Mouse (Mus musculus) monocyte, adult 2 months (primary cell): ENCODE measurements around the gene Slco4a1.

Source experiments
- DNase-seq, 2 experiments: peaks; one replicate each; pipeline ENCODE4 v3.0.0; 2022; ENCODE audit warnings: low spot score in 2 of 2, low read depth in 1 of 2

Gene Slco4a1

DNA sequence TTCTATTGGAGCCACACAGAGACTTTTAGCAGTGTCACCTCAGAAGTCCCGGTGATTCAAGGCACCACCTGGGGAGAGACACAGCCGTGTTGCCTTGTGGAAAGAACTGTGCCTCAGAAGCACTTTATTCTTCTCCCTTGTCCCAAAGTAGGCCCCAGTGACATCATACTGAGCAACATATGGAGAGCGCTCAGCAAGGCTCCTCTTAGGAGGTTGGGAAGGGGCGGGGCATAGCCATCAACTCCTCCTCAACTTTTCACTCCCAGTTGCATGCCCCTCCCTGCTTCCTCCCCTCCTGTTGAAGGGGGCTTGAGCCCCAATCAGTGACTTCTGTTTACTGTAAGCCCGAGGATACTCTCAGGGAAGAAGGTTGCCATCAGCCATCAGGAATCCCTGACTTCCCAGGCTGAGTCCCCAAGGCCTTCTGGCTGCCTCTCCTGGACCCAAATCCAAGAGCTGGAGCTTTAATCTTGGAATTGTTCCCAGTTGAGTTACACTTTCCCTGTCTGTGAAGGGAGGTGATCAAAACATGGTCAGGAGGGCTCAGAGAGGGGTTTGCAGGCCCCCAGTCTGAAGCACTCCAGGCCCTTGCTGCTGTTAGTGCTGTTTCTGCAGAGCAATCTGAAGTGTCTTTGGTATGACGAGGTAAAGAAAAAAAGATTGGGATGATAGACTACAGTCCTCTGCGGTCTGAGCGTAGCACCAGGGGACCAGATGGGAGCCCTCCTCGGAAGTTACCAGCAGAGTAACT lies 45.3 kb downstream of the Slco4a1 start:
- no peak for DNase-seq

DNA sequence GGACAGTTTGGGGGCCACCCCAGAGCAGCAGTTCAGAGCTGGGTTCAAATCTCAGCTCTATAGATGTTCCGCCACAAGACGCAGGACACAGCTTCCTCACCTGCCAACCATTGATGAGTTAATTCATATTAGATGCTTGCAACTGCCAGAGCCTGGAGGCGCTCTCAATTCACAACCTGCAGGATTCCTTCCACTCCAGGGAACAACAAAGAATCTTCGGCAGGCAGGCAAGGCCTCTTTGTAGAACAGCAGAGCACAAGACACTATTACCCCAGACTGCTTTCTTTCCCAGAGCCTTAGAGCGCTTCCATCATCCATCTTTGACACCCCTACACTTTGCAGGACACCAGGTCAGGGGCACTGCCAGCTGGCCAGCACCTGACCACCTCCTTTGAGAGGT lies 50.2 kb downstream of the Slco4a1 start:
- DNase-seq, result no peak

DNA sequence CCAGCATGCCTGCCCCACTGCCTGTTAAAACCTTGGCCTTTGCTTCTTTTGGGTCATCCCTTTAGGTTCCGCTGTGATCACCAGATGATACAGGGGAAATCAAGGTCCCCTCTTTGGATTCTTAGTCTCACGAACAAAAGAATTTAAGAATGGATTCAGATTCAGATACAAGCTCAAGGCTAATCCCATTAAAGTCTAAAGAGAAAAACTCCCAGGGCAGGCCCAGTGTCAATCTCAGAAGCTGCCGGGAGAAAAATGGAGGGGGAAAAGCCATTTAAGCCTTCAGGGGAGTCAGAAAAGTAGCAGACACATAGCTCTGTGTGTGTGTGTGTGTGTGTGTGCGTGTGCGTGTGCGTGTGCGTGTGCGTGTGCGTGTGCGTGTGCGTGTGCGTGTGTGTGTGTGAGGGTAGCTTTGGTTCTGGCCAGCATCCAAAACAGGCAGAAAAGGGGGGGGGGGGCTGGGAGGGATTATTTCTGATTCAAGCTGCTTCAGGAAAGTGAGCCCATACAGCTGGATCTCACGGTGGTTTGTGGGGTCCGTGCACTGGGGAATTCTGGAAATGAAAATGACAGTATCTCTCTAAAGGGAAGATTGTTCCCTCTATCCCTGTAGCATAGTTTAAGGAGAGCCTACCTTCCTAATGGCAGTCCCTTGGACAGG lies 52.5 kb downstream of the Slco4a1 start:
- DNase-seq, result no peak

DNA sequence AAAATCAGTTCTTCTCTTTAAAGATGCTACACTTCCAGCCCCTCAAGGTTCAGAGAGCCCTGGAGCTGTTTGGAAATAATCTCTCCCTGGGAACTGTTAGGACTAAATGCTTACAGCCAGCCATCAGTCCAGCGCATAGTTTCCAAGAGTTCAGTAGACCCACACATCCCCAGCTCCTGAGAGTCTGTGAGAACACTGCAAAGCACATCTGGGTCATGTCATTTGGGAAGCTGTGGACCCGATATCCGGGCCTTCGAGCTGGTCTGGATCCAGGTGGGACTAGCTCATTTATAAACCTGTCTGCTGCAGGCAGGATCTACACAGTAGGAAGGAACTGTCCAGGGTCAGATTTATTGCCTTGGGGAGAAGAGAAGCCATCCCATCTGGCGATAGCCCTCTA lies 54.8 kb downstream of the Slco4a1 start:
- DNase-seq, result no peak

DNA sequence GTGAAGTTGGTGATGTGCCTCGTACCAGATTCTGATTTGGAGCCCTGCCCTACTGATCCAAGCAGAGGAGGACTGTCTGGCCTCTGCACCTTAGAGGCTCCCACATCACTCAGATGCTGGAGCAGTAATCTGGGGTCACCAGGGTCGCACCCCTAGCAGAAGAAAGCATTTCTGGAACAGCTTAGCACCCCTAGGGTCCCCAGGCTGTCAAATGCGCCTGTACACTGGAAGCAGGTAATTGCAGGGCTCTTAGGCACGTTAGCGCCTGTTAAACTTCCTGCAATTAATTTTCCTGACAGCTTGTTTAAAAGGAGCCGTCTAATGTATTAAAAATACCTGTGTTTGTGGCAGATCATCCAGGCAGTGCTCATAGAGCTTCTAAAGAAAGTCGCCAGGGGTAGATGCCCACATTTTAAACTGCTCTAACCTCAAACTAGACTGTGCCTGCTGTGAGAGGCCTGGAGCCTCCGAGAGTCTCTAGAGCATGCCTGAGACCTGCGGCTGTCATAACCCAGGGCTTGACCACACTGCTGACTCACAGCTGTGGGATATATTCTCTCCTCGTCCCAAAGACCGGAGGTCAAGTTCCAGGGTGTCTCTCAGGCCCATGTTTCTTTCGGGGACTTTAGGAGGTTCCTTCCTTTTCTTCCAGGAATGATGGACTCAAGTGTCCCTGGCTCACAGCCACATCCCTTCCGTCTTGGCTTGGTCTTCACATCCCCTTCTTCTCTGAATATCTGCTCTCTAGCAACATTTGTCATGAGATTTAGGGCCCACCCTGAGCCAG lies 56.0 kb downstream of the Slco4a1 start:
- DNase-seq, result no peak

DNA sequence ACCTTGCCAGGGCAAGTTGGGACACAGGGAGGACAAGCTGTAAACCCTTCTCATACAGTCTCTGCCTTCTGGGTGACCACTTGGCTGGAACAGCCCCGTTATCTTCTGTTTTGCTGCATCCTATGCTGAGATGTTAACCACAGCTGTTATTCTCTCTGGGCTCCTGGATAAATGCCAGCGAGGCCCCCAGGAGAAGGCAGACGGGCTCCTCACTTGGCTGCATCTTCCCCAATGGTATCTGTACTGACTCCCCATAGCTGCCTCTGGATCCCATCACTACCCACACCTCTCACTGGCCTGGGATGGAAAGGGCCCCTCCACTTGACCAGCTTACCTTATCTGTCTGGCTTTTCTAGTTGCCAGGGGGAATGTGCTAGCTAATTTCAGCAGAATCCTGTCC lies 57.0 kb downstream of the Slco4a1 start:
- no peak for DNase-seq

DNA sequence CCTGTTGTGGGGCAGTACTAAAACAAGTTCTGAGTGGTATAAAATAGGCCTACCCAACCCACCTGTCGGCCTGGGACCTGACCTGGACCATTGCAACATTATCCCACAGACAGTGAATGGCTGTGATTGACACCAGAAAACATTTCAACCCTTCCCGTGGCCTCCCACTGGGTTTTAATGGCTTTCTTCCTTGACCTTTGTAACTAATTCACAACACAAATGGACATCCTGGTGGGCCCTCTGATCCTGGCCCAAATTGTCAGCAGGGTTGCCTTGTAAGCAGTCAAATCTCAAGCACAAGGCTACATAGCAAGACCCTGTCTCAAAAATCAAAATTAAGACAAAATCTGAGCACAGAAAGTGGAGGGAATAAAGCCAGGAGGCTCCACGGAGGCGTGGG lies 57.8 kb downstream of the Slco4a1 start:
- no peak for DNase-seq

DNA sequence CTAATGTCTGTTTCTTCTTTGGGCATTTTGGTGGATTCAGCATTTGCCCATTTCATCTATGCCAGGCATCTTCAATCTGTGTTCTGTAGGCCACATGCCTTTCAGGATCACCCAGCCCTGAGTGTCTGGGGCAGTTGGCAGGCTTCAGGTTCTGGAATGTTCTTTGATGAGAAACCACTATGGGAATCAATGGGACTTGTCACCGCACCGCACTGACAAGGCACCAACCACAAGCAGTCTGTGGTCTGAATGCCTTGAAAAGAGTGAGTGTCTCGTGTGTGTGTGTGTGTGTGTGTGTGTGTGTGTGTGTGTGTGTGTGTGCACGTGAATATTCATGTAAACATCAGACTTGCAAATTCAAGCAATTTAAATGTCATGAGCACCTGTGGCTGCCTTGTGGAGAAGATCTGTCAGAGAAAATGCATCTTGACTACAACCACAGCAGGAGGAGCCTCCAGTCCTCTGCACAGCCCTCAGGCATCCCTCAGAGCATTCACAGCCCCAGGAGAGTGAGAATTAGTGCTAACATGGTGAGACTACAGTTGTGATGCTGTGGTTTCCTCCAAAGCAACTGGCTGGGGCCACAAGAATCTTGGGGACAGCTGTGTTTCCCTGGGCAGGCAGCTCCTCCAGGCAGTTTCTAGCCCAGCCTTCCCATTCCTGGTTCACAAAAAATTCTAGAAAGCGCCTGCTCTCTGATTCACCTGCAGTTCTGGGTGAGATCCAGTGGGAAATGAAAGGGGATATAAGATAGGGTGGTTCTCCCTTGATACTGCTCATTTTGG lies 65.6 kb downstream of the Slco4a1 start:
- DNase-seq, result no peak

DNA sequence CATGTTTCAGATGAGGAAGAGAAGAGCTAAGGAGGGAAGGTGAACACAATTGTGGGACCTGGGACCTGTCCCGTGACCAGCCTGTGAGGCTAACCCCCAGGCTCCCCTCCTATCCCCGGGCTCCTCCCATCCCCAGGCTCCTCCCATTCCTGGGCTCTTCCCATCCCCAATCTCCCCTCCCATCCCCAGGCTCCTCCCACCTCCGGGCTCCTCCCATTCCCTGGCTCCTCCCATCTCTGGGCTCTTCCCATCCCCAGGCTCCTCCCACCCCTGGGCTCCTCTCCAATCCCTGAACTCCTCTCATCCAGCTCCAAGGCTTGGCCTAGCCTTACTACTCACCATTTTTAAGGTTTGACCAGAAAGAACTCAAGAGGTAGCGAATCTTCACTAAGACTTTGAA lies 66.8 kb downstream of the Slco4a1 start:
- DNase-seq, result no peak
